Mouse (Mus musculus) forebrain, embryonic 12.5 days (tissue): ENCODE measurements around the gene Hnrnpa1. TPM values are rescaled to one million over a fixed set of nuclear protein-coding genes. Genes with fewer than 3 reads are reported as not detected.
A peak's percentile ranks its signal among the peaks of the same experiment; 100 is the strongest.

Source experiments
- microRNA counts: library from miRNA; unstranded; fragments of <30 nt; microRNA quantifications from one replicate; lab custom pipeline; 2017
- microRNA-seq: library from miRNA; unstranded; fragments of <30 nt; microRNA quantifications from one replicate; pipeline ENCODE4, GENCODE M21; 2017
- polyA plus RNA-seq: library from polyadenylated mRNA; unstranded; fragments of >200 nt; fragmentation: Nextera tagmentation; extraction: Ambion mirVana; gene quantifications from 2 replicates; pipeline ENCODE4 v1.2.1, GENCODE M21; 2016

Gene Hnrnpa1
- polyA plus RNA-seq, 1 experiment from 2014 or later: 1,521 TPM

MicroRNAs encoded within 50 kb of the gene (microRNA counts, 519-probe panel; counts per million panel counts)
- microRNA mmu-miR-148b (lab: Ali Mortazavi, UCI): 5,451 counts per million, percentile 75 among the panel's probes with 10 or more counts

Small RNA genes lying within 50 kb of the gene (microRNA-seq; reads per million reads assigned to microRNA genes)
- gene Mir148b: 307 reads per million, percentile 63 among the genes with 10 or more reads in this experiment

Other genes with a start within 250 kb of the Hnrnpa1 start
- not detected in 2 replicates for gene Hoxc8, start 249.8 kb upstream of the Hnrnpa1 start, polyA plus RNA-seq
- not detected in 2 replicates for gene Hoxc6, start 242.2 kb upstream of the Hnrnpa1 start, polyA plus RNA-seq
- gene Hoxc4, start 221.5 kb upstream of the Hnrnpa1 start, polyA plus RNA-seq: not detected in 2 replicates
- 24.6 and 27.4 TPM in 2 replicates for gene Smug1, start 73.3 kb upstream of the Hnrnpa1 start, polyA plus RNA-seq
- gene Cbx5, start 616 bp upstream of the Hnrnpa1 start, polyA plus RNA-seq: 233 and 250 TPM in 2 replicates
- gene Nfe2, start 18.0 kb downstream of the Hnrnpa1 start, polyA plus RNA-seq: 2.1 and 3.4 TPM in 2 replicates
- gene Copz1, start 32.3 kb downstream of the Hnrnpa1 start, polyA plus RNA-seq: 226 and 228 TPM in 2 replicates
- gene Gpr84, start 70.2 kb downstream of the Hnrnpa1 start, polyA plus RNA-seq: 0.10 and 0.37 TPM in 2 replicates
- gene Zfp385a, start 99.7 kb downstream of the Hnrnpa1 start, polyA plus RNA-seq: 16.1 and 16.8 TPM in 2 replicates
- 16.8 and 17.3 TPM in 2 replicates for gene Itga5, start 126.3 kb downstream of the Hnrnpa1 start, polyA plus RNA-seq
- gene Gtsf1, start 190.0 kb downstream of the Hnrnpa1 start, polyA plus RNA-seq: not detected in 2 replicates
- gene Gtsf2, start 208.0 kb downstream of the Hnrnpa1 start, polyA plus RNA-seq: not detected in 2 replicates
- gene Nckap1l, start 213.4 kb downstream of the Hnrnpa1 start, polyA plus RNA-seq: 1.2 and 1.6 TPM in 2 replicates